In the genomic region with DNA sequence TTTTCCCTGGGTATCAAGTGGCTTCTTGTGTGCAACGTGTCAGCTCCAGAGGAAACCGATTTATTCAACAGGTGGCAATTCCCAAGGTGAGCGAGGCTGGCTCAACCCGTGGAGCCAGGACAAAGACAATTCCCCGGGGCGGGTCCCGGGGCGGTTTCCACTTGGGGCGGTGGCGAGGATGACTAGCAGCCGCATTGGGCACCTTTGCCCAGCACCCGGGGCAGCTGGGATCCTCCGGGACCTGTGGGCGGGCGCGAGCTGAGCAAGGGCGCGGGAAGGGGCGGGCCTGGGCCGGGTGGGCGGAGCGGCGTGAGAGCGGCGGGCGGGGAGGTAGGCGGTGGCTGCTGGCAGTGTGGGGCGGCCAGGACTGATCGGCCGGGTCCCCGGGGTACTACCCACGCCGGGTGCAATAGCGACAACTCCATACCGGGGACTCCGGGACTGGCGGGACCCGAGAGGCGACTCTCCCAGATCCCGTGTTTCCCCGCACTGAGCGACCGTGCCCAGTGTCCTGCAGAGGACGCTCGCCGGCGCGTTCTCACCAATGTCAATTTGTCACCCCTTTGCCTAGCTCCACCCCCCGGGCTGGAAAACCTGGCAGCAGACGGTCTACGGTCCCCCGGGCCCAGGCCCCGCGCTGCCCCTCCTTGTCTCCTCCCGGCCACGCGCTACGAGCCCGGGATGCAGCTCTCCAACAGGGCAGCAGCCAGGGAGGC, we compare ENCODE assay signal across 7 mouse cellular contexts. TPM values are rescaled to one million over a fixed set of nuclear protein-coding genes. Genes with fewer than 3 reads are reported as not detected.
DNase-seq lines count a peak whose midpoint lies in the region; ATAC-seq lines count a peak whose summit lies in the region.

No protein-coding gene starts in this region.

- no peaks in the 10 kb centered on the region for H3K27me3 ChIP-seq in embryonic facial prominence, embryonic 10.5 days (replicated peaks; ENCODE audit: low read depth, poor library complexity, severe bottlenecking)
- no peaks in the 10 kb centered on the region for H3K27me3 ChIP-seq in limb, embryonic 12.5 days
- no peaks in the 10 kb centered on the region for H3K27me3 ChIP-seq in midbrain, embryonic 14.5 days (ENCODE audit: control insufficient read depth, insufficient read depth, low read length)

- peak overlapping the region; percentile 89 for H3K4me2 ChIP-seq in limb, embryonic 12.5 days
- H3K4me2 ChIP-seq in midbrain, embryonic 14.5 days (ENCODE audit: low read length): peak overlapping the region; percentile 92

- ATAC-seq in limb, embryonic 12.5 days (ENCODE audit: insufficient number of reproducible peaks, insufficient read depth, low FRiP score, low TSS enrichment, low read depth): peak; percentile 90
- peak; percentile 92 for ATAC-seq in midbrain, embryonic 14.5 days (ENCODE audit: low FRiP score, low TSS enrichment)

- H3K9ac ChIP-seq in limb, embryonic 12.5 days (replicated peaks): peak overlapping the region; percentile 76
- peak overlapping the region; percentile 87 for H3K9ac ChIP-seq in midbrain, embryonic 14.5 days (replicated peaks; ENCODE audit: low read length)

- H3K36me3 ChIP-seq in embryonic facial prominence, embryonic 10.5 days (replicated peaks): no peaks in the 10 kb centered on the region
- no peaks in the 10 kb centered on the region for H3K36me3 ChIP-seq in limb, embryonic 12.5 days
- H3K36me3 ChIP-seq in midbrain, embryonic 14.5 days (ENCODE audit: control insufficient read depth, insufficient read depth, low read length): no peaks in the 10 kb centered on the region

- no peaks in the 10 kb centered on the region for H3K9me3 ChIP-seq in embryonic facial prominence, embryonic 10.5 days
- H3K9me3 ChIP-seq in limb, embryonic 12.5 days: no peaks in the 10 kb centered on the region
- H3K9me3 ChIP-seq in midbrain, embryonic 14.5 days (ENCODE audit: control insufficient read depth, low read length): no peaks in the 10 kb centered on the region

- H3K4me3 ChIP-seq in embryonic facial prominence, embryonic 10.5 days: peak overlapping the region; percentile 83
- peak overlapping the region; percentile 70 for H3K4me3 ChIP-seq in limb, embryonic 12.5 days (replicated peaks)
- peak overlapping the region; percentile 66 for H3K4me3 ChIP-seq in midbrain, embryonic 14.5 days (replicated peaks; ENCODE audit: low read depth, low read length)

- H3K27ac ChIP-seq in embryonic facial prominence, embryonic 10.5 days (replicated peaks): peak overlapping the region; percentile 93
- H3K27ac ChIP-seq in limb, embryonic 12.5 days: peak overlapping the region; percentile 88
- H3K27ac ChIP-seq in midbrain, embryonic 14.5 days (replicated peaks; ENCODE audit: low read depth, low read length): peak overlapping the region; percentile 88

- peaks cover 36% of the 10 kb centered on the region for H3K4me1 ChIP-seq in embryonic facial prominence, embryonic 10.5 days
- H3K4me1 ChIP-seq in limb, embryonic 12.5 days (replicated peaks): peaks cover 18% of the 10 kb centered on the region
- H3K4me1 ChIP-seq in midbrain, embryonic 14.5 days (ENCODE audit: control insufficient read depth, insufficient read depth, low read length): peaks cover 10% of the 10 kb centered on the region; the same call in 1 of the 2 replicates

- DNase-seq in adrenal gland, postnatal 25 days: peak; percentile 95
- DNase-seq in embryonic facial prominence, embryonic 10.5 days (ENCODE audit: low spot score): peak; percentile 91
- peak; percentile 99 for DNase-seq in heart, adult 11 months
- DNase-seq in kidney, adult 18-20 months: peak; percentile 93
- DNase-seq in midbrain, embryonic 14.5 days: peak; percentile 87
- DNase-seq in spleen, adult 18-20 months: peak; percentile 76 to 87

- WGBS in embryonic facial prominence, embryonic 10.5 days: under 1% methylated on average over 59 of the region's 59 CpGs
- under 1% methylated on average over 58 of the region's 59 CpGs for WGBS in limb, embryonic 12.5 days
- under 1% methylated on average over 58 of the region's 59 CpGs for WGBS in midbrain, embryonic 14.5 days

RNA-seq across cellular contexts. Expression of gene Parp16, which starts 19.8 kb away (rescaled TPM):
- total RNA-seq in adrenal gland, postnatal 25 days (2021): 26.8 and 26.9 TPM in 2 replicates
- 8.2 and 8.3 TPM in 2 replicates for polyA plus RNA-seq in embryonic facial prominence, embryonic 10.5 days (2016; fragmentation: Nextera tagmentation; extraction: Ambion mirVana)
- 8.2 and 8.7 TPM in 2 replicates for polyA plus RNA-seq in limb, embryonic 12.5 days (2016; fragmentation: Nextera tagmentation; extraction: Ambion mirVana)
- 5.2 and 6.5 TPM in 2 replicates for polyA plus RNA-seq in midbrain, embryonic 14.5 days (2014; fragmentation: Nextera tagmentation; extraction: Ambion mirVana)

RNA-seq across cellular contexts. Expression of gene Cilp, which starts 50.0 kb away (rescaled TPM):
- total RNA-seq in adrenal gland, postnatal 25 days (2021): 4.0 and 4.3 TPM in 2 replicates
- 0.05 and 0.15 TPM in 2 replicates for polyA plus RNA-seq in embryonic facial prominence, embryonic 10.5 days (2016; fragmentation: Nextera tagmentation; extraction: Ambion mirVana)
- 0.54 and 0.63 TPM in 2 replicates for polyA plus RNA-seq in limb, embryonic 12.5 days (2016; fragmentation: Nextera tagmentation; extraction: Ambion mirVana)
- polyA plus RNA-seq in midbrain, embryonic 14.5 days (2014; fragmentation: Nextera tagmentation; extraction: Ambion mirVana): 0.17 and 0.24 TPM in 2 replicates

Comparison
In these comparisons a context has a peak if more than half of its experiments do, and no peak if none do; other contexts are left out.
1. Peak in every context shown above with its lines: DNase-seq, ATAC-seq, H3K4me3 ChIP-seq and H3K27ac ChIP-seq.